Mouse (Mus musculus): ENCODE measurements at regions not wholly inside any gene's neighbourhood (a gene's known extent, or its start where the extent isn't known, plus 50 kb on each side); places are given as distances from the start of the nearest gene placed in this dataset.

DNA sequence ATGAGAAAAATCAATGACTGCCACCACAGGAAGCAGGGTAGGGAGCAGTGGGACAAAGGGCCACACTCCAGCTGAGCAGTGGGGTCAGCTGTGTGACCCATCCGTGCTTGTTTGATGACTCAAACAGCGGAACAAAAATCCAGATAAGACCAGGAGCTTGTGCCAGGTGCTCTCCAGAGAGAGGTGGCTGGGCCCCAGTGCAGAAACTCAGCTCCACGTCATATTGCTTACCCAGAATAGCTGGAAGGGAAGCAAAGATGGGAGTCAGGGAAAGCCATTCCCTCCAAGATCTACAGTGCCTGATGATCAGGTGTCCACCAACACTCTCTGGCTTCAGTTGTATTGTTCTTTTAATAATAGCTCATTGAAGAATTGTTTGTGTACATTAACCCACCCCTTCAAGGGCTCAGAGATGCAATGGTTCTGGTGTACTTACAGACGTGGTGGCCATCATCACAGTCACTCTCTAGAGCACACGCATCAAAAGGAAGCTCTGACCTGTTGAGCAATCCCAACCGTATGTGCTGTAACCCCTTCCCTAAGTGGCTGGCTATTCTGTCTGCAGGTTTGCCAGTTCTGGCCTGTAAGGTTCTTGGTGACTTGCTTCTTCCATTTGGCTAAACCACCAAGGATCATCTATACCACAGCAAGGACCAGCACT lies 117.6 kb upstream of the Frmd6 start:
- no peaks in the 10 kb centered on the region for H3K4me1 ChIP-seq (replicated peaks; ENCODE audit: control insufficient read depth, insufficient read depth, low read length)

DNA sequence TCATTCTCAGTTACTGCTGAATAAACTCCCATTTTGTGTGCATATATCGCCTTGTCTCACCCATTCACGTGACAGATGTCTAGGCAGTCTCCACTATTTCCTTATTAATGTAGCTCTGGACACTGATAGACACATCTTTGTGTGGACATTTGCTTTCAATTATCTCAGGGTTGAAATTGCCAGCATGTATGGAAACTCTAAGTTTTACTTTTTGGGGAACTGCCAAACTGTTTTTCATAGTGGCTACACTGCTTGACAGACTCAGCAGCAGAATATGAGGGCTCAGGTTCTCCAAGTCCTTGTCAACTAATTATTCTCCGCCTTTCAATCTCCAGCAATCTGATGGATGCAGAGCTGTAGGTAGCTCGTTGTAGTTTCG lies 117.0 kb upstream of the Frmd6 start:
- no peak overlapping the region for H3K4me2 ChIP-seq (ENCODE audit: low read length)
- no peaks in the 10 kb centered on the region for H3K36me3 ChIP-seq (ENCODE audit: control insufficient read depth, insufficient read depth)
- H3K9me3 ChIP-seq (ENCODE audit: control insufficient read depth, low read length), result no peaks in the 10 kb centered on the region
- no peaks in the 10 kb centered on the region for H3K4me1 ChIP-seq (replicated peaks; ENCODE audit: control insufficient read depth, insufficient read depth, low read length)
- H3K27me3 ChIP-seq (replicated peaks; ENCODE audit: control insufficient read depth, insufficient read depth, low read length), result no peaks in the 10 kb centered on the region
- no peak overlapping the region for H3K27ac ChIP-seq (ENCODE audit: low read length)
- WGBS, result 91% methylated on average over 5 of the region's 5 CpGs
- no peak for ATAC-seq
- no peak overlapping the region for H3K9ac ChIP-seq (replicated peaks; ENCODE audit: low read depth, low read length)
- H3K4me3 ChIP-seq (replicated peaks; ENCODE audit: low read length), result no peak overlapping the region

More for the DNA sequence above, 117.6 kb upstream of the Frmd6 start:
- Histone ChIP-seq H3K27me3 (replicated peaks; ENCODE audit: control insufficient read depth, insufficient read depth, low read length) (no peaks in the 10 kb centered on the region), H3K4me2 (ENCODE audit: low read length) (no peak overlapping the region), H3K27ac (ENCODE audit: low read length) (no peak overlapping the region), H3K9me3 (ENCODE audit: control insufficient read depth, low read length) (no peaks in the 10 kb centered on the region), H3K9ac (replicated peaks; ENCODE audit: low read depth, low read length) (no peak overlapping the region), H3K36me3 (ENCODE audit: control insufficient read depth, insufficient read depth) (no peaks in the 10 kb centered on the region), H3K4me3 (replicated peaks; ENCODE audit: low read length) (no peak overlapping the region)
- no peak for ATAC-seq
- 86% methylated on average over 6 of the region's 6 CpGs for WGBS

DNA sequence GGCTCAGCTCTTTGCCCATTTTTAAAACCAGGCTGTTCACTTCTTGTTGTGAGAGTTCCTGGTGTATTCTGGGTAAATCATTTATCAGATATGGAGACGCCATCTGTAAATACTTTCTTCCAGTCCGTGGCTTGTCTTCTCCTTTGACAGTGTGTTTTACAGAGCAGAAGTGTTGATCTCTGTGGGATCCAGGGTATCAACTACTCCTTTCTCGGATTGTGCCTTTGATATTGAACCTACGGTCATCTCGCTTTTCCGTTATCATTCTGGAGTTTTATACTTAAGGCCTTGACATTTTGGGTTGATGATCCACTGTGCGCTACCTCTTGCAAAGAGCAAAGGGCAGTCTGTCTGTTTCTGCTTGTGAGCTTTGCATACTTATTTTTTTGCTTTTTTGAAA lies 115.0 kb upstream of the Frmd6 start:
- Histone ChIP-seq H3K27ac (ENCODE audit: low read length) (no peak overlapping the region), H3K9me3 (ENCODE audit: control insufficient read depth, low read length) (no peaks in the 10 kb centered on the region), H3K27me3 (replicated peaks; ENCODE audit: control insufficient read depth, insufficient read depth, low read length) (no peaks in the 10 kb centered on the region), H3K4me3 (replicated peaks; ENCODE audit: low read length) (no peak overlapping the region), H3K36me3 (ENCODE audit: control insufficient read depth, insufficient read depth) (no peaks in the 10 kb centered on the region), H3K4me2 (ENCODE audit: low read length) (no peak overlapping the region), H3K4me1 (replicated peaks; ENCODE audit: control insufficient read depth, insufficient read depth, low read length) (no peaks in the 10 kb centered on the region), H3K9ac (replicated peaks; ENCODE audit: low read depth, low read length) (no peak overlapping the region)
- ATAC-seq, result no peak
- WGBS, result 91% methylated on average over 7 of the region's 7 CpGs

DNA sequence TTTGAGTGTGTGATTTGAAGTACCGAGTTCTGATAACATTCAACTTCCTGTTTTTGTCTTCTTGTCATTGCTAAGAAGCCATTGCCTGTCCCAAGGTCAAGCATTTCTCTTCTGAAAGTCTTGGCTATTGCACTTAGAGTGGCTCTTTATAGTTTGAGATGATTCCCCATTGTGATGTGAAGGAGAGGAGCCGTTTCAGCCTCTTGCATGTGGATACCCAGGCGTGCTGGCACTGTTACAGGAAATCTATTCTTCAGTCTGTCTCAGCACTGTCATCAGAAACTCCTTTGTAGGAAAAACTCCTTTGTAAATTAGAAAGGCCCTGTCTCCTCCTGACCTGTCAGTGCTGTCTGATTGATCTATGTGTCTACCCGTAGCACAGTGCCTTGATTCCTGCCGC lies 114.3 kb upstream of the Frmd6 start:
- H3K9ac ChIP-seq (replicated peaks; ENCODE audit: low read depth, low read length), result no peak overlapping the region
- H3K4me3 ChIP-seq (replicated peaks; ENCODE audit: low read length), result no peak overlapping the region
- no peaks in the 10 kb centered on the region for H3K4me1 ChIP-seq (replicated peaks; ENCODE audit: control insufficient read depth, insufficient read depth, low read length)
- no peak for ATAC-seq
- H3K4me2 ChIP-seq (ENCODE audit: low read length), result no peak overlapping the region
- 71% methylated on average over 5 of the region's 5 CpGs for WGBS
- H3K9me3 ChIP-seq (ENCODE audit: control insufficient read depth, low read length), result no peaks in the 10 kb centered on the region
- no peaks in the 10 kb centered on the region for H3K36me3 ChIP-seq (ENCODE audit: control insufficient read depth, insufficient read depth)
- no peak overlapping the region for H3K27ac ChIP-seq (ENCODE audit: low read length)
- no peaks in the 10 kb centered on the region for H3K27me3 ChIP-seq (replicated peaks; ENCODE audit: control insufficient read depth, insufficient read depth, low read length)

DNA sequence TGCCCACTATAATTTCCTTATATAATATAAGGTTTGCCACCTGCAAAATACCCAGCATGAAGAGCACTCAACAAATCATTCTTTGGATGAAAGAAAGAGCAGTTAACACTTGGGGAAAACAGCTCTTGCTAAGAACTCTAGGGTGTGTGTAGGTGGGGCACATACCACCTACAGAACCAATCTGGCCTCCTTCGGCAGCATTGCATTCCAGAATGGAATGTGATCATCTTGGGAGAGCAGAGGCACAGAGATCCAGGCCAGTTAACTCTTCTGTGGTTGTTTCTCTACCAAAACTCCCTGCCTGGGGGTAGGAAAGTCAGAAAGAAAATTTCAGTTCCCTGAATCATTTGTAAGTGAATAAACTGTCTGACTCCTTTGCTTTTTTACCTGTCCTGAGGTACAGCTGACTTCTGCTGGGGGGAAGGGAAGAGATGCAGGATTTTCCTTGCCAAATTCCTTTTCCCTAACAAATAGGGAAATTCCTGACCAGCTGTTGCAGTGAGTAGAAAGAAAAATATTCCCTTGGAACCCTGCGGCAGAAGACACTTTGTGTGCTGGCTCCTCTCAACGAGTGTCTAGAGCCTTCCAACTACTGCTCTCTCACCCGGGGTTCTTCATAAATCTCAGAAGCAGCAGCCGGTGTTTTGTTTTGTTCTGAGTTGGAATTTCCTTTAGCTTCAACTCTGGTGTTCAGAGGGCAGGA lies 112.8 kb upstream of the Frmd6 start:
- H3K27me3 ChIP-seq (replicated peaks; ENCODE audit: control insufficient read depth, insufficient read depth, low read length), result no peaks in the 10 kb centered on the region
- H3K9me3 ChIP-seq (ENCODE audit: control insufficient read depth, low read length), result no peaks in the 10 kb centered on the region
- H3K9ac ChIP-seq (replicated peaks; ENCODE audit: low read depth, low read length), result no peak overlapping the region
- H3K36me3 ChIP-seq (ENCODE audit: control insufficient read depth, insufficient read depth), result no peaks in the 10 kb centered on the region
- no peaks in the 10 kb centered on the region for H3K4me1 ChIP-seq (replicated peaks; ENCODE audit: control insufficient read depth, insufficient read depth, low read length)
- H3K4me3 ChIP-seq (replicated peaks; ENCODE audit: low read length), result no peak overlapping the region
- ATAC-seq, result no peak
- H3K27ac ChIP-seq (ENCODE audit: low read length), result no peak overlapping the region
- WGBS, result 57% methylated on average over 5 of the region's 5 CpGs
- no peak overlapping the region for H3K4me2 ChIP-seq (ENCODE audit: low read length)

DNA sequence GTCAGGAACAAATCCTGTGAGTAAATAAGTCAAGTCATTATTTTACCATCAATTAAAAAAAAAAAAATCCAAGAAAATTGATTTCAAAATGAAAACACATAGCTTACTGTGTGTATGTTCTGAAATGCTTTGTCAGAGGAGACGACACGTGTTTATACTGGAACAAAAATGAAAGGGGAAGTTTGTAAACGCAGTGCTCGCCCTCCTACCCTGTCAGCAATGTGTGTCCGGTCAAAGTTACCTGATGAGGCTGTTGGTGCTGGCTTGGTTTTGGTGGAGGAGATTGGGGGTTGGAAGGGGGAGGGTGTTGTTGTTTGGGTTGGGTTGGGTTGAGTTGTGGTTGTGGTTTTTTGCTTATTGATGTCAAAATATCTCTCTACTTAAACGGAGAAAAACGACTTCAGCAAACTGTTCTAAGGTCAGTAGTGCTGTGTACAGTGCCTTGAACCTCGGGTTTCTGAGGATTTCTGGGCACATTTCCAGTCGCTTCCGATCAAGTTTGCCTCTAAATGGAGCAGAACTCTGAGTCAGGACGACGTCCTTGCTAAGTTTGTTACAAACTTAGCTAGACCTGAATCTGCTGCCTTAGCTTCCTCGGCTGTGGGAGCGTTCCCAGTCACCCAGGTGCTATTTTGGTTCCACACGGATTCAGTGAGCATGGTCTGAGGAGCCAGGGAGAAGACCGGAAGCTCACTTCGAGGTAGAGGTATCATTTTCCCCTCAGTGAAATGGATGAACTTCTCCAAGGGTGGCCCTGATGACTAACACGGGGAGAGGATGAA lies 111.6 kb upstream of the Frmd6 start:
- no peaks in the 10 kb centered on the region for H3K36me3 ChIP-seq (ENCODE audit: control insufficient read depth, insufficient read depth)
- no peak overlapping the region for H3K4me2 ChIP-seq (ENCODE audit: low read length)
- no peaks in the 10 kb centered on the region for H3K4me1 ChIP-seq (replicated peaks; ENCODE audit: control insufficient read depth, insufficient read depth, low read length)
- no peaks in the 10 kb centered on the region for H3K27me3 ChIP-seq (replicated peaks; ENCODE audit: control insufficient read depth, insufficient read depth, low read length)
- no peak for ATAC-seq
- no peak overlapping the region for H3K27ac ChIP-seq (ENCODE audit: low read length)
- H3K9ac ChIP-seq (replicated peaks; ENCODE audit: low read depth, low read length), result no peak overlapping the region
- 67% methylated on average over 18 of the region's 18 CpGs for WGBS
- no peak overlapping the region for H3K4me3 ChIP-seq (replicated peaks; ENCODE audit: low read length)
- no peaks in the 10 kb centered on the region for H3K9me3 ChIP-seq (ENCODE audit: control insufficient read depth, low read length)

DNA sequence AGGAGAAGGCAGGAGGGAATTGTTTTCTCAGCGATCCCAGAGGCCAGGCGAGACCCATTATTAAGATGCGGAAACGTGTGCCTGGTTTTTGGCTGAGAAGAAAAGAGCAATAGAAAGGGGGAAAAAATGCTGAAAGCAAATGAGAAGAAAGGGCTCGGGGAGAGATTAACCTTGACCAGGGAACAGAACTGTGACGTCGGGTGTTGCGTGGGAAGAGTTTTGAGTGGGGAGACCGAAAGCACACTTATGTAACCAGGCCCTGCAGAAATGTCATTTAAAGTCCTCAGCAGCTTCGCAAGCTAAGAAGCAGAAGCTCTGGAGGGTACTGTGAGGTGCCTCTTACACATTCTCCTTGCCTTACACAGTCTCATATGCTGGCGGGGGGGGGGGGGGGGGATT lies 111.0 kb upstream of the Frmd6 start:
- peaks cover 3% of the 10 kb centered on the region for H3K4me1 ChIP-seq (replicated peaks; ENCODE audit: control insufficient read depth, insufficient read depth, low read length)
- H3K9ac ChIP-seq (replicated peaks; ENCODE audit: low read depth, low read length), result no peak overlapping the region
- H3K27ac ChIP-seq (ENCODE audit: low read length), result no peak overlapping the region
- H3K4me2 ChIP-seq (ENCODE audit: low read length), result no peak overlapping the region
- no peaks in the 10 kb centered on the region for H3K27me3 ChIP-seq (replicated peaks; ENCODE audit: control insufficient read depth, insufficient read depth, low read length)
- no peaks in the 10 kb centered on the region for H3K36me3 ChIP-seq (ENCODE audit: control insufficient read depth, insufficient read depth)
- no peaks in the 10 kb centered on the region for H3K9me3 ChIP-seq (ENCODE audit: control insufficient read depth, low read length)
- no peak for ATAC-seq
- H3K4me3 ChIP-seq (replicated peaks; ENCODE audit: low read length), result no peak overlapping the region
- 22% methylated on average over 10 of the region's 11 CpGs for WGBS

DNA sequence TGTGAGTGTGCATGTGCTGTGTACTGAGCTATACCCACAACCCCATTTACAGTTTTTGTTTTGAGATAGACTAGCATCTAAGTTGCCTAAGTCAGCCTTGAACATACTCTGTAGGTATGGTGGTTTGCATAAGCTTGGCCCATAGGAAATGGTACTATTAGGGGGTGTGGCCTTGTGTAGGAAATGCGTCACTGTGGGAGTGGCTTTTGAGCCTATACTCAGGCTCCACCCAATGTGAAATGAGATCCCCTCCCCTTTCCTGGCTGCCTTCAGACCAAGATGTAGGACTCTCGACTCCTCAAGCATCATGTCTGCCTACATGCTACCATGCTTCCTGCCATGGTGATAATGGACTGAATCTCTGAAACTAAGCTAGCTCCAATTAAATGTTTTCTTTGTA lies 109.5 kb upstream of the Frmd6 start:
- Histone ChIP-seq H3K4me2 (ENCODE audit: low read length) (no peak overlapping the region), H3K4me3 (replicated peaks; ENCODE audit: low read length) (no peak overlapping the region), H3K4me1 (replicated peaks; ENCODE audit: control insufficient read depth, insufficient read depth, low read length) (peaks cover 6% of the 10 kb centered on the region), H3K27ac (ENCODE audit: low read length) (no peak overlapping the region), H3K9ac (replicated peaks; ENCODE audit: low read depth, low read length) (no peak overlapping the region), H3K9me3 (ENCODE audit: control insufficient read depth, low read length) (no peaks in the 10 kb centered on the region), H3K27me3 (replicated peaks; ENCODE audit: control insufficient read depth, insufficient read depth, low read length) (no peaks in the 10 kb centered on the region), H3K36me3 (ENCODE audit: control insufficient read depth, insufficient read depth) (no peaks in the 10 kb centered on the region)
- 96% methylated on average over 2 of the region's 2 CpGs for WGBS
- ATAC-seq, result no peak

DNA sequence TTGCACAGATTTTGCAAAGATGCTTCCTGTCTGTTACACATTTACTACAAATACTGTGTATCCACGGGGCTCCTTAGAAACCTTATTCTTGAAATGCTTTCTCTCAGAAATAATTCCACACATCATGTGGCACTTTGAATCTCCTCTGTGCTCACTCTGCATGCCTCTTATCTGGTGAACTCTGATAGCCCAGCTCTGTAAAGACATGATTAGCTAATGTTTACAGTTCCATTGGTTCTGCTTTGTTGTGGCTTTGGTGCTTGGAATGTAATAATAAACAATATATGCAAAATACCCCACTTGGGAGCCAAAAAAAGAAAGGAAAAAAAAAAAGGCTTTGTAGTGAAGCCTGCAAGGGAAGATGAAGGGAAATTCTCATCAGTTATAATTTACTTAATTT lies 106.7 kb upstream of the Frmd6 start:
- 33% methylated on average over 1 of the region's 1 CpGs for WGBS
- no peak for ATAC-seq
- H3K27me3 ChIP-seq (replicated peaks; ENCODE audit: control insufficient read depth, insufficient read depth, low read length), result no peaks in the 10 kb centered on the region

More for the DNA sequence above, 106.7 kb upstream of the Frmd6 start:
- H3K4me3 ChIP-seq (replicated peaks; ENCODE audit: low read length), result no peak overlapping the region
- H3K4me1 ChIP-seq (replicated peaks; ENCODE audit: control insufficient read depth, insufficient read depth, low read length), result peaks cover 6% of the 10 kb centered on the region
- no peaks in the 10 kb centered on the region for H3K36me3 ChIP-seq (ENCODE audit: control insufficient read depth, insufficient read depth)
- H3K9ac ChIP-seq (replicated peaks; ENCODE audit: low read depth, low read length), result no peak overlapping the region
- no peak overlapping the region for H3K4me2 ChIP-seq (ENCODE audit: low read length)
- H3K27ac ChIP-seq (ENCODE audit: low read length), result no peak overlapping the region
- H3K9me3 ChIP-seq (ENCODE audit: control insufficient read depth, low read length), result no peaks in the 10 kb centered on the region
